Mouse (Mus musculus): Measurements from ENCODE around the gene Kcne2.
A peak's percentile ranks its signal among the peaks of the same experiment; 100 is the strongest.

The Kcne2 gene

DNA sequence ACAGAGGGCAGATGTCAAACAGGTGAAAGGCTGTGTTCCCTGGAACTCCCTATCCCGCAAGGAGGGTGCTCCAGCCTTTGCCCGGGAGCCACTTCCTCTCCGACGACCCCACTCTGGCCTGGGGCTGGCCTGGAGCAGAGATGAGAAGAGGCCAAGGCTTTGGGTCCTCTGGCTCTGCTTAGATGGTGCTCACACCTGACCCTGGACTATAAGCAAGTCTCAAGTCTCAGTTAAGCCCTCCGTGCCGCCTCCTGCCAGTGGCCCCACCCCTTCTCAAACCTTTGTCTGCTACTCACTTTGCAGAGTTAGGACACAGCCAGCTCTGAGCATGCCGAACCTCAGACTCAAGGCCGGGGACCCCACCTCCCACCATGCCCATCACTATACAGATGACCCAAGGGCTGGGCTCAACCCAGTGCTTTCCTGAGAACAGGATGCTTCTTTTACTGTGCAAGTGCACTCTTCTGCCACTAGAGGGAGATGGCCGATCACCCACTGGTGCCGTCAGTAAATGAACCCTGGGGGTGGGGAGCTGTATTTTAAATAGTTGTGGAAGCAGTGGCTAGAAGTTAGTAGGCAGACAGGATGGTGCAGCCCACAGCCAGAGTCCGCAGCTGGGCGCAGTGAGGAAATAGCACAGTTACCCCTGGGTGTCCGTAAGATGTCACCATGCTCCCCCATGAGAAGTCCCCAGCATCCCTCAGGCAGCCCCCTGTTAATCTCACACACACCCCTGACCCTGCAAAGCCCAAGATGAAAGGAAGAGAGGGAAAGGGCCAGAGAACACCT lies 22.0 kb downstream of the Kcne2 start:
- peak; percentile 36 for DNase-seq

DNA sequence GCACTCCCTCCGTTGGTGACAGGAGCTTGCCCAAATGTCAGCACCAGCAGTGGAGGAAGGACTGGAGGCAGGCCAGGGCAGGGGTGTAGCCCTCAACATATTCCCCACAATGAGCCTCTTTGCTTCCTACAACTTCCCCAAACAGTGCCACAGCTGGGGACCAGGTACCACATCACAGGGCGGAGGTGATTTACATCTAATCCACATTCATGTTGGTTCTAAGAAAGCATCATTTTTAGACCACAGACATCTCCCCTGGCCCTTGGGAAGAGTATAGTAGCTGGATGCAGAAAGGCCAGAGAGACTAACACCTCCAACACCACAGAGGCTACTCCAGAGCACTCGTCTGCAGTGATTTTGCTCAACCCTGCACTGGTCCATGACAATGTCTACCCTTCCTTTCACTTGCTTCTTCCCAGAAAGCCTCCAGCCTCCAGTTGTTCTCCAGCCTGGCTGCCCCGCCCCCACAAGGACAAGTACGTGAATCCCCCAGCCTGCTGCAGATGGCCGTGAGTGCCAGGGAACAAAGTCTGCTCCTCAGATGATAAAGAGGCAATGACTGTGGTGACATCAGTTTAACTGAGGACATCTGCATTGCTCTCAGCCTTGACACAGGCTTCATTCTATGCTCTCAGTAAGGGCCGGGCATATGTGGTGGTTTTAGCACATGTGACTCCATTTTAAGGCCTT lies 24.0 kb downstream of the Kcne2 start:
- no peak for DNase-seq

DNA sequence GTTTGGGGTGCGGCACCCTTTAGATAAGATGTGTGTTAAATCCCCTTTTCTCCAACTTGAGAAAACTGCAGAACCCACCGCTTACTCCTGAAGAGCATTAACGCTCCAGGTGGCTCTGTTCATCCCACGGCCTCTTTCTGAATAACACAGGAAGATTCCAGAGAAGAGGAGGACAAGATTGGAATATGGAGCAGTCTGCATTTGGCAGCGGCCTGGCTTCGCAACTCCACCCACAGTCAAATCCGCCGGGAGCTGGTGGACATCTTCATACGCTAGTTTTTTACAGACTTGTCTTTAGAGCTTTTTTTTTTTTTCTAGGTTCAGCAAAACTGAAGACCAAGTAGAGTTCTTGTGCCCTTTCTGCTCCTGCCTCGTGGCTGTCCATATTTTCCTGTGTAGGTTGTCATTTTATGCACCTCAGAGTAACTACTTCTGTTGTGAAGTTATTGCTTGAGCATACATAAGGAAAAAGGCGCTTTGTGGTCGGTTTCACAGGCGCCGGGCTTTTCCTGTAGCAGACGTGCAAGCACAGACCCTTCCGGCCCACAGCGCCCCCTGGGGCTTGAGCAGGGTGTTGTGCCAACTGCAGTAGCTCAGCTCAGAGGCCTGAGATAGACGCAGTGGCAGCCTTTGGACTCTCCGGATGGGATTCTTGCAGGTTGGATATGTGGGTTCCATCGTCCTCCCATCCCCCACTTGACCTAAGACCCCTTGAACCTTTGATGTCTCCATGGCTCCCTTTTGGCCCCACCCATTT lies 27.3 kb downstream of the Kcne2 start:
- peak; percentile 84 for DNase-seq

DNA sequence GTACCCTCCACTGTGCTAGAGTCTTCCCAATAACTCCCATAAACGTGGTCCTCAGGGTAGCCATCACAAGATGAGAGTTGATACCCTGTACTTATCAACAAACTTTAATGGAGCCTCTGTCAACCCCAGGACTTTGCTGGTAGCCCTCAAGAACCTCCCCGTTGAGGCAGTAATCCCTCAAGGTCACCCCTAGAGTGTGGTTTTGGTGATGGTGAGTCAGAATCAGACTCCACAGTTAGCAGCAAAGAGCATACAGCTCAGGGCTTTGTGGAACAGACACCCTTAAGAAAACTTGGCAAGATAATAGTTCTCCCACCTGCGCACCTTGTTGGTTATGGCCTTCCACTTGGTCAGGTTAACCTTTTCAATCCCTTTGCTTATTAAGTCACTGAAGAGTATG lies 28.2 kb downstream of the Kcne2 start:
- DNase-seq, result no peak

DNA sequence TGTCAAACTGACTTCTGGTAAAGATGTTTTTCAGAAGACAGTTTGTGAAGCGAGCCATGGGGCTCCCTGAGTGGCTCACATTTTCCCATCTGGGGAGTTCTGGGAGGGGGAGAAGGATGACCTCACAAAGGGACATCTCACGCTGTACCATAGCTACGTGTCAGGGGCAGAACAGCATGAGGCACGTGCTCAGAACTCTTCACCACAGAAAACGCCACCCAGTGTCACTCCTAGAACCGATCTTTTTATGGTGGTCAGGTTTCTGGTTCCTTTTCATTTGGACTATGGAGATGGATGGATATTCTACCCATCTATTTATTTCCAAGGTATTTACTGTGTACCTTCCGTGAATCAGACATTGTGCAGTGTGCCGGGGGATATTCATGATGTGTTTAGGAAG lies 29.2 kb downstream of the Kcne2 start, which contains the start of gene Fam243:
Gene Fam243 (minus strand): TSS at position 101 of the 400 bp plus-strand sequence.
- no peak for DNase-seq

DNA sequence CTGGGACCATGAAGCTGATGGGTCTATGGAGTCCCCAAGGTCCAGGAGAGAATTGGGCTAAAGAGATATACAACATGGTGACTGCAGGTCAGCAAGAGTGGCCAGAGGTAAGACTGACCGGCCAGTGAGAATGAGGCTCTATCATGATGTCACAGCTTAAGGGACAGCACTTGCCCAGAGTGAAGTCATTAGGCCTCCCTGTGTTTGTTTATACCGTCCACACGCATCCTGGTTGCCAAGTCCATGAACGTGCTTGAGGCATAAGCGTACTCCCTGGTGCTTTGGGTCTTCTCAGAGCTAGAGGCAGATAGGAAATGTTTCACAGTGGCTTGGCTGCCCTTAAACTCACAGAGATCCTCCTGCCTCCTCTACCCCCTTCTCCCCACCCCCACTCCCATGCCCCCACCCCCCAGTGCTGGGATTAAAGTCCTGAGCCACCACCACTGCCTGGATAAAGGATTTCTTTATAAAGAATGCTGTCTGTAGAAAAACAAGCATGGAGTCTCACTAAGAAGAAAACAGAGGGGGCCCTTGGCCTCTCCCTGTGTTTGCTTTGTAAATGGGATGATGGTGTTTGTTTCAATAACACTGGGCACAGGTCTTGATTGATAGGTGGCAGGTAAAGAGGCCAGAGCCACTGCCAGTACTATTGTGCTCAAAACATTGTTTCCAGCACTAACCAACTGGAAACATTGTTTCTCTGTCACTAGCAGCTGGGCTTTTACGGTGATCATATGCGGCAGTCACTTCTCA lies 32.3 kb downstream of the Kcne2 start:
- no peak for DNase-seq

DNA sequence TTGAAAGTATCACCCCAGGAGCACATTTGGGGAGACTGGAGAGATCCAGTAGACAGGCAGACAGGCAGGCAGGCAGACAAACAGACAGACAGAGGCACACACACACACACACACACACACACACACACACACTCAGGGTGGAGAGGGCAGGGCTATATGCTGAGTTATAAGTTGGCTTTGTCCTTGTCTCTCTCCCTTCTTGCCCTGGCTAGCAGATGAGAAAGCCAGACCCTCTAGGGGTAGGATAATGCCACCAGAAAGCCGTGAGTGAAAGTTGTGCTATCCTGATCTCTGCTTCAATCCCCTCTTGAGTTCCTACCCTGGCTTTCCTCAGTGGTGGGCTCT lies 32.8 kb downstream of the Kcne2 start:
- no peak for DNase-seq

DNA sequence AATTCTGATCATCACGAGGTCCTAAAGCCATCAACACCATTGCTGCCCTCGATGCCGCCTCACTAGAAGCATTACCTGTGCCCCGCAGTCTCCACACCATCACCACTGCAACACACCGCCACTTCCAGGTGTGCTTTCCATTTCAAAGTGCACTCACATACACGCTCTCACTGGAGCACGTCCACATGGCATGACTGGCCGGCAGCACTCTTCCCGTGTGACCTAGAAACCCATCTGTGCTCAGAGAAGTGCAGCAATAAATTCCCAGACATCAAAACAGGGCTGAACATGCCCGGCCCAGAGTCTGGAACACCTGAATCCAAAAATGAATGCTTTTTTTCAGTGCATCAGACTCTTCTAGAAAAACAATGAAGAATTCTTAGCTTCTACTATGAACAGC lies 35.7 kb downstream of the Kcne2 start:
- no peak for DNase-seq

DNA sequence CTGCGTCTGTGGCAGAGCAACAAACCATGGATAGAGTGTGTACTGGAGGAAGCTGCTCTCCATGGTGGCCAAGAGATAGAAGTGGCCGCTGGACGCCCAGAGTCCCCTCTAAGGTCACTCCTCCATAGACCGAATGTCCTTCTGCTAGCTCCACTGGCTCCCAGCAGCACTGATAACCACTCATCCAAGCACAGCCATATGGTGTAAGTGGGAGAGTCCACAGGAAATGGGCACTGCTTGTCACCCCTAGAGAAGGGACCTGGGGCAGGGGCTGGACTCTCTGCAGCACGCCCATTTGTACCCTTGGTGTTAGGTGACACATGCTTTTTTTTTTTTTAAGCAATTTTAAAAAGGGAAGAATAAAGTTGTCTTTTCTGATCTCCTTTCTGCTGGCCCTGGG lies 38.8 kb downstream of the Kcne2 start:
- no peak for DNase-seq

DNA sequence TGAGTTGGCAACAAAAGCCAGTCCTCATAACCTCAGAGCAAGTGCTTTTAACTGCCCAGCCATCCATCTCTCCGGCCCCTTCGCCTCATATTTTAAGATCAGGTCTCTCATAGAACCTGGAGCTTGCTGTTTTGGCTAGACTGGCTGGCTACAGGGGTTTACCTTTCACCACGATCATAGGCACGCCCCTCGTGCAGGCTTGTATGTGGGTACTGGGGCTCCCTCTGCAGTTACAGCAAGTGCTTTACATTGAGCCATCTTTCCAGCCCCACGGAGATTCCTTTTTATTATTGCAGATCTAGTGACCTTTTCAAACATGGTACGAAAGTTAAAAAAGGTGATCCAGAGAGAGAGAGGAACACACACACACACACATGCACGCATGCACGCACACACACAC lies 42.4 kb downstream of the Kcne2 start:
- DNase-seq, result no peak

DNA sequence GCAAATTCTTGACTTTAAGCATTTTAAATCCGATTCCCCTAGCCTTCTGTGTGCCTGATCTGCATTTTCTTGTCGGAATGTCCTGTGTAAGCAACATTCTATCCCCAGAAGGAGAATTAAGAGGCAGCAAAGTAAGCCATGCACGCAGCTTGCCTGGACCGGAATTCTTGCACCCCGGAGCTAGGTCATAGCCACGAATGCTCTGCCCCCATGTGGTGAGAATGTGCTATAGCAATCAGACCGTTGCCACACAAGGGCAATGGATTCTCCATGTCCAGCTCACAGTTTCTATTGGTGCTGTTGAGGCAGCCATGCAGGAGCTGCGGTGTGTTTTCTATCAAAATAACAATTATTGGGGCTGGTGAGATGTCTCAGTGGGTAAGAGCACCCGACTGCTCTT lies 44.1 kb downstream of the Kcne2 start:
- DNase-seq, result peak; percentile 62

DNA sequence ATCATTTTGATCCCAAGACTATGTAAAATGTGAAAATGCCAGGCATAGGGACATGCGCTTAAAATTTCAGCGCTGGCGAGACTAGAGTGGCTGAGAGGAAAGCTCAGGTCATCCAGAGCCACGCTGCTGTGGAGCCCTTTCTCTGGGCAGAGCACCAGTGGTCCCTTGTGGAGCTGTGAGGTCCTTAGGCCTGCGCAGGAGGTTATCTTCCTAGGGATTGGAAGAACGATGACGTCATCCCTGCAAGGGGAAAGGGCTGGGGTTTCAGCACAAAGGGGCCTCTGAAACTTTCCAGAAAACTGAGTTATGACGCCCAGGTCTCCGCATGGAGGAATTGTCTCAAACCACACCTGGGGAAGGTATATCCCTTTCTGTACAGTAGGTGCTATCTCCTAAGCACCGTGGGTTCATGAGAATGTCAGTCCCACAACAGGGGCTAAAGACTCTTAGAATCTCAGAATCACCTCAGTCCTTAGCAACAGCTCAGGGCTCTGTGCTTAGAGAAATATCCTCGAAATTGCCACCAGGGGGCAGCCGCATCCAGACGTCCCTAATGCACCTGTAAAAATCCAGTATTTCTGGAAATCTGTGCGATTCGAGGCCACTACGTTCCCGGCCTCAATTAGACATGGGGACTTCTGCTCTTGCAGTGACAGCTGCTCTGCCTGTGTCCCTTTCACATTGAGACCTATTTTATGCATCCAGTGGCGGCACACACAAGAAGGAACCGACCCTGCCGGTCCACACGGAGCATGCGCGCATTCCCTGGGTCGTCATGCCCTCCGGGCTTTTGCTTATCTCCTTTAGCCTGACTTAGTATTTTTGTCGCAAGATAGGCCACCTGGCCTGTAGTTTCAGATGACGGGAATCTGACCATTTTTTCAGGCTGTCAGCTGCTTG lies 48.7 kb downstream of the Kcne2 start:
- peak; percentile 50 for DNase-seq

DNA sequence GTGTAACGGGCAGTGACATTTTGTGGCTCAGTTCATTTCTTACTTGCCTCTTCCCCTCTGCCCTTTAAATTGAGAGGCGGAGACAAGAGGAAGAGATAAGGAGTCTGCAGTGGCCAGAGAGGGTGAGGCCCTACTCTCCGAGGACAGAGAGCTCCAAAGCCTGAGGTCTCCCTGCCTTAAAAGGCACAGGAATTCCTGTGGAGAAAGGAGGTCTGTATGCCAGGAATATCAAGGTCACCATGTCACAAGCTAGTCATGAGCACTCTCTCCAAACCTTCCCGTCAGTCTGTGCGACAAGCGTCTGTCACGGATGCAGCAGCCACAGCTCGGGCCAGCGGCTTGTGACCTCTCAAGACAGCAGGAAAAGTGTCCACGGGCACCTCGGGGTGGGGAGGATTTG lies 53.0 kb downstream of the Kcne2 start:
- no peak for DNase-seq

DNA sequence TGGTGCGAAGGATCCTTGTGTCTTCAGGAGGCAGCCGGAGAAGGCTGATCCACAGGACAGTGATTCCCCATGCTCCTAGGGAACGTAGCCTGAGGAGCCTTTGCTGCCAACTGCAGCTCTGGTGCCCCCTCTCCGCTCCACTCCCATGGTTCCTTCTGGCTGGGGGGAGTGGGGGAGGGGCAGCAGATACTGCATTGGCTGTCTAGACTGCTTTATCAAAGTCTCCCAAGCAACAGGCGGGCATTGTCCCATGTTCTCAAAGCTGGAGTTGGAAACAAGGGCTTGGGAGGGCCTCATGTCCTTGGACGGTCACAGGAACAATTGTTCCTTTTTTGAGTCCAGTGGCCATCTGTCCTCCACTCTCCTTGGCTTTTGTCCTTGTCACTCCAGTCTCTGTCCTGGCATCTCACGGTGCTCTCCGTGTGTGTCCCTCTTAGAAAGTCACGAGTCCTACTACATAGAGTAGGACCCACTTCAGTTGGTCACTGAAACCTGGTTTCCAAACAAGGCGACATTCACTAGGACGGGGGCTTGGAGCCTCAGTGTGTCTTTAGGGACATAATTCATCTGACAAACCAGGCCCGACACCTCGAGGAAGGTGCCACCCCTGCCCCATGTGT lies 54.2 kb downstream of the Kcne2 start:
- no peak for DNase-seq

Measured in thymus, postnatal 25 days (tissue).